Mouse (Mus musculus): ENCODE data around the gene Serpina3b.
A peak's percentile ranks its signal among the peaks of the same experiment; 100 is the strongest.
"Not testable (repeated sequence)": the region's sequence is repeated elsewhere in the genome, so short reads cannot be mapped to it uniquely, and the experiment has no call there.

The Serpina3b gene

DNA sequence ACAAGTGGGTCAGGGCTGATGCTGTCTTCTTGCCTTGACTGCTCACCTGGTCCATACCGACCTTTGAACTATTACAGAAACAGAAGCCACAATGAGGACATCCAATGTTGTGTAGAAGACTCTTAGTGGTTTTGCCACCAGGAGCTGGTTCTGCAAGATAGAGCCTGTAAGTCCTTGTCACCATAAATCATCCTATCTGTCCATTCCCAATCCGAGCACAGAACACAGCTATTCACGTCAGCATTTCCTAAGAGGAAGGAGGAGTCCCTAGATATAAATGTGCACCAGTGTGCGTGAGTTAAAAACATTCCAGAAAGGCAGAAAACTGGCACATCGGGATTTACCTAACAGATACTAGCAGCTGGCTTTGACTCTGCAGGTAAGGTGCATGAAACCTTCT is at the start of gene Serpina3b:
TSS of gene Serpina3b (plus strand) at position 301 of the 400 bp plus-strand sequence.
- no peak for DNase-seq (ENCODE audit: extremely low read depth, low read depth)

DNA sequence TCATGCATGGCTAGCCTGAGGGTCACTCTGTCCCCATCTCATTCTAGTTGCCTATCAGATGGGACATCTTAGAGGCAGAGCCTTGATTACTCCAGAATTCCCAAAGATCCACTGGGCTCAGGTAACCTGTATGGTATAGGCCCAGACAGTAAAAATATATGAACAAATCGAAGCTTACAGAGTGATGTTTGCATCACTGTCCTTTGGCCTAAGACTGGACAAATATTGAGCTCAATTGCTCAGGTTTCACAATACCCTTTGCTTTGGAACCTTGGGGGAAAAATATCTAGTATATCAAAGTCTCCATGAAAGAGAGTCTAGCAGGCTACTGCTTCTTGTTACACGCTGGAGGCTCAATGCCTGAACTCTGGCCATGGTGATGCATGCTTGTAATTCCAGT is 37.7 kb upstream of the Serpina3b start:
- no peak for DNase-seq (ENCODE audit: extremely low read depth, low read depth)

DNA sequence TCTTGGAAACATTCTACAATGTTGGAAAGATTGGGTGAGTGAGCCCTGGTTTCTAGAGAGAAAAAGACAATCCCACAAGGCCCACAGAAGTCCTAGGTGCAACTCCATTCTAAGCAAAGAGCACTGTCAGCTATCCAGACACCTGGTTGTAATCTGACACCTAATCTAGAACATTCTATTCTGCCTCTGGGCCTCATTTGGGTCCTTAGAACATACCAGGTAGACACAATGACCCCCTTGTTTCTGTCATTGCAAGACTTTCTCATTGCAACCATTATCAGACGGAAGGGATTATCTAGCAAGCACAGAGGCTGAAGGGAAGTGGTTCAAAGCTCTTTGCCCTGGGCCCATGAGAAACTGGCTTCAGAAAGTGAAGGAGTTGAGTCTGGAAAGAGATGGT is 36.5 kb upstream of the Serpina3b start:
- DNase-seq (ENCODE audit: extremely low read depth, low read depth), result no peak

- DNase-seq (ENCODE audit: extremely low read depth, low read depth), result no peak
Measured at GRCm38 (mm10) chr12:104100768-104101167, 27.0 kb upstream of the Serpina3b start, which contains the start of gene Serpina5. Gene Serpina5, plus strand, starts transcription at chr12:104101113.

DNA sequence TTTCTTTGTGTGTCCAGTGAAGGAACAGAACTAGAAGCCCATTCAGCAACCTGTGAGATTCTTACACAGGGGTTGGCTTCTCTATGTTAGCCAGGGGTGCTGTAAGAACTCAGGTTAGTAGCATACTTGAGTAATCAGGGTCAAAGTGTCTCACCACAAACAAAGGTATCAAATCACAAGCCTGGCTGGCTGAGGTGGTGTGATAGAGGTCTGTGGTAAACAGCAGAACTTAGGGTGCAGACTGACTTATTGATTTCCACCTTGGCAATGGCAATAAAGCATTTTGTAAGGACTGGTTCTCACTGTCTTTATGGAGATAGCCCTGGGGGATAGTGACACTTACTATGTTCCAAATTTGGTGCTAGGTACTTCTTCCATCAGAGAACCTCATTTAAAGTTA is 21.9 kb upstream of the Serpina3b start:
- no peak for DNase-seq (ENCODE audit: extremely low read depth, low read depth)

- DNase-seq (ENCODE audit: extremely low read depth, low read depth), result no peak
Measured at GRCm38 (mm10) chr12:104106919-104107318, 20.9 kb upstream of the Serpina3b start.

DNA sequence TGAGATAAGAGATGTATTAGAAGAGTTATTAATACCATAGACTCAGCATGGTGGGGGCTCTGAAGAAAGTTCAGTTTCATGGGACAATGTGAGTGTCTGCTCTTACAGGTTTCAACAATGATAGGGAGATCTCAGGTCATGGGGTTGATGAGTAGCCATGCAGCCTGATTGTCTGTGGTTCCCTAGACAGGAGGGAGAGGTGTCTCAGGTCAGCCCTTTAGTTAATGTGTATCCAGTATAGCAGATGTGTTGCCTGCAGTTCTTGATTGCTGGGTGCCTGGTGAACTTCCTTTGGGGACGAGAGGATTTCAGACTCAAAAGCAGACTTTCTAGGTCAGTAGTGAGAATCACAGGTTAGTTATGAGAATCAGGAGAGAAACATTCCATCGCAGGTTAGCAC is 19.3 kb upstream of the Serpina3b start:
- no peak for DNase-seq (ENCODE audit: extremely low read depth, low read depth)

- not testable (repeated sequence) for DNase-seq (ENCODE audit: extremely low read depth, low read depth)
Measured at GRCm38 (mm10) chr12:104112333-104112732, 15.5 kb upstream of the Serpina3b start, which contains the start of gene Serpina3a. Gene Serpina3a, plus strand, starts transcription at chr12:104112724.

DNA sequence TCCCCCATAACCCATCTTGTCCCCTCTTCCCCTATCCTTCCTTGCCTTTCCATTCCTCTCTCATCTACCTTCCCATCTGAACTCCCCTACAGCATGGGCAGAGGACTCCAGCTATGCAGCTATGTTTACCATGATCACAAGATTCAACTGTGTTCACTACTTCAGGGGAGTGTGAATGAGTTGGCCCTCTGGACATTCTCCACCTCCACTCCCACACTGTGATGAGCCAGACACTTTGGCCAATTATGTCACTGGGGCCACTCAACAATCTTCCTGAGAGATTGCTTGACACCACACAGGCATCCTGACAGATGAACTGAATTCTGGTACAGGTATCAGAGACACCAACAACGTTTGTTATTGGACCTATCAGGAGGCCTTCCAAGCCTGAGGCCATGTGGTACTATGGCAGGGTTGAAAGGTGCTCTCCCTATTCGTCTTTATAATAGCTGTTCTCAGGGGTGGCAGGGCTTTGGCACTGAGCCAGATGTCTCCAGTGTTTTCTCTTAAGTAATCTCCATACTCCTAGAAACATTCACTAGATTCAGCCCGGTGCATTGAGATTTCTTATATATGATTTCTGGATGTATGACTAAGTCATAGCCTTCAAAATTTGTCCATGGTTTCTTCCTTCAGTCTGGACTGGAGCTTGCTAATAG is 12.7 kb upstream of the Serpina3b start:
- no peak for DNase-seq (ENCODE audit: extremely low read depth, low read depth)

- no peak for DNase-seq (ENCODE audit: extremely low read depth, low read depth)
Measured at GRCm38 (mm10) chr12:104123097-104123496, 4.7 kb upstream of the Serpina3b start.

GRCm38 (mm10) chr12:104123996-104124395 is 3.8 kb upstream of the Serpina3b start:
- DNase-seq (ENCODE audit: extremely low read depth, low read depth), result no peak

DNA sequence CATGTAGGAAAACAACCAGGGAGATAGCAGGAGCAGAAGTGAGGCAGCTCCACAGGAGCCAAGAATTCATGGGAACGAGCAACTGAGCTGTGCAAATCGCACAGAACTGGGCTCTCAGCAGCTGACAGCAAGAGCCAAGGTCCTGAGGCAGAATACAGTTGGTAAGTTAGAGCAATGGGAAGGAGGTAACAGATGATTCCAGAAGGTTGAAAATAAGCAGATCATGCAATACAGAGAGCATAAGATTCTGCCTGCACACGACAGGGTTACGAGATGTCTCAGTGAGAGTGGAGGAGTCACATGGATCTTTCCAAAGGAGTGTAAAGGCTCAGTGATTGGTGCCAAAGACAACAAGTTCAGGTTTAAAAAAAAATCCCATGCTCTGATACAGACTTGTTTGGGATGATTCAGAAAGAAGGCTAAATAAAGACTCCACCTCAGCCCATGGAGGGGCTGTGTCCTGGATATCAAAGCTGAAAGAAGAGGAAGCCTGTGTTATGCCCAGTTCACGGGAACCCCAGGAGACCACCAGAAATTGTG is 2.7 kb upstream of the Serpina3b start:
- DNase-seq (ENCODE audit: extremely low read depth, low read depth), result no peak

- DNase-seq (ENCODE audit: extremely low read depth, low read depth), result no peak
Measured at GRCm38 (mm10) chr12:104131041-104131440, 3.2 kb downstream of the Serpina3b start.

GRCm38 (mm10) chr12:104138216-104138615 is 10.4 kb downstream of the Serpina3b start:
- no peak for DNase-seq (ENCODE audit: extremely low read depth, low read depth)

GRCm38 (mm10) chr12:104140543-104141103 is 12.8 kb downstream of the Serpina3b start:
- peak; percentile 6 for DNase-seq (ENCODE audit: extremely low read depth, low read depth)

GRCm38 (mm10) chr12:104141506-104141905 is 13.7 kb downstream of the Serpina3b start:
- DNase-seq (ENCODE audit: extremely low read depth, low read depth), result no peak

- no peak for DNase-seq (ENCODE audit: extremely low read depth, low read depth)
Measured at GRCm38 (mm10) chr12:104142427-104142826, 14.6 kb downstream of the Serpina3b start.

DNA sequence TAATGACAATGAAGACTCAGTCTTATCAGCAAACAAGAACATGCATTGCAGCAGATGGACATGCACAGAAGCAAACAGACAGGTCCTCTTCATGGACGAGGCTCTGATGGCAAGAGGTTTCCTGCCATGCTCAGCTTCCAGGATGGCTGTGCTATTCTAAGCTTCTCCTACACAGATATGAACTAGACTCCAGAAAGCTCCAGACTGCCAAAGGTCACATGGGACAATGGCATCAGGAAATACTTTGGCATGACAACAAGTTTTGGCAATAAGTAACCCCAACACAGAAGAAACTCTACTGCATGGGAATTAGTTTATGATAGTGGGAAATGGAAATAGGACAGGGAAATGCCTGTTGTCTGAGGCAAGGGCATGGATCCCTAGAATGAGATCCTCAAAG is 15.5 kb downstream of the Serpina3b start:
- DNase-seq (ENCODE audit: extremely low read depth, low read depth), result no peak

GRCm38 (mm10) chr12:104145571-104145970 is 17.8 kb downstream of the Serpina3b start:
- no peak for DNase-seq (ENCODE audit: extremely low read depth, low read depth)

- no peak for DNase-seq (ENCODE audit: extremely low read depth, low read depth)
Measured at GRCm38 (mm10) chr12:104151989-104152388, 24.2 kb downstream of the Serpina3b start.

DNA sequence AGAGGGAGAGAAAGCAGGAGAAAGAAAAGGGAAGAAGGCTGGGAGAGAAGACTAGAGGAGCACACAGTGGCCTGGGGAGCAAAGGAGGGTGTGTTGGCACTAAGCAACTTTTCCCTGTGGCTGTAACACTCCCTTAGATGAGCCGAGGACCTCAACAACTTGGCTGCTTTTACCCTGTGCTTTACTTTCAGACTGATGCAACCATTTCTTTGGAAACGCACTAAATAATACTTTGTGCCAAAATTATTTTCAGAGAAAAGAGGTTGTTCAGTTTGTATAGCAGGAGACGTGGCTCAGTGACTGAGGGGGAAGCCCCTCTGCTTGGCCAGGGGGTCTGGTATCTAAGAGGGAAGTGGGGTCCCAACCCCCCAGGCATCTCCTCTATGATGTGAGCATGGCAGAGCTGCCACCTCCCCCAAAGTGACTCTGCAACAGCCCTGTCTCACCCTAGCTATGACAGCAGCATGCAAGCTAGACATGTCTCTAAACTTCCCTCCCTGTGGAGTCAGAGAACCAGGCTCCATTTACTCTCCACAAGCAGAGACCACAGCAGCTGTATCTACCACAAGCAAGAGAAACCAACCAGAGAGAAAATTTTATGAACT is 25.3 kb downstream of the Serpina3b start:
- DNase-seq (ENCODE audit: extremely low read depth, low read depth), result no peak

GRCm38 (mm10) chr12:104153656-104154055 is 25.9 kb downstream of the Serpina3b start, which contains the start of gene Serpina3c:
Gene Serpina3c, minus strand, starts transcription at chr12:104153870.
- no peak for DNase-seq (ENCODE audit: extremely low read depth, low read depth)
